Mouse (Mus musculus) left cerebral cortex, adult 11 months (tissue): Measurements from ENCODE around the gene Irx5.

Experiments
- DNase-seq: peaks from one replicate; pipeline ENCODE4 v3.0.0; 2022; ENCODE audit warnings: low spot score

Irx5 gene

GRCm38 (mm10) chr8:92360083-92360861 is 2.8 kb downstream of the Irx5 start:
- DNase-seq = no peak

GRCm38 (mm10) chr8:92361546-92362351 is 4.3 kb downstream of the Irx5 start:
- no peak for DNase-seq

GRCm38 (mm10) chr8:92362396-92363115 is 5.1 kb downstream of the Irx5 start:
- DNase-seq = no peak

GRCm38 (mm10) chr8:92363217-92364147 is 6.1 kb downstream of the Irx5 start:
- no peak for DNase-seq

- DNase-seq = no peak
Observed at GRCm38 (mm10) chr8:92364148-92364775, 6.8 kb downstream of the Irx5 start.

GRCm38 (mm10) chr8:92364776-92365240 is 7.4 kb downstream of the Irx5 start:
- no peak for DNase-seq

GRCm38 (mm10) chr8:92365241-92365943 is 8.0 kb downstream of the Irx5 start:
- DNase-seq = no peak

- DNase-seq = no peak
Observed at GRCm38 (mm10) chr8:92365944-92366735, 8.7 kb downstream of the Irx5 start.

- DNase-seq = no peak
Observed at GRCm38 (mm10) chr8:92366736-92367267, 9.4 kb downstream of the Irx5 start.

GRCm38 (mm10) chr8:92379524-92379923 is 22.1 kb downstream of the Irx5 start:
- no peak for DNase-seq

GRCm38 (mm10) chr8:92380571-92380970 is 23.1 kb downstream of the Irx5 start:
- no peak for DNase-seq

GRCm38 (mm10) chr8:92387893-92388292 is 30.5 kb downstream of the Irx5 start:
- DNase-seq = no peak

- DNase-seq = no peak
Observed at GRCm38 (mm10) chr8:92404218-92404617, 46.8 kb downstream of the Irx5 start.

GRCm38 (mm10) chr8:92408092-92408491 is 50.7 kb downstream of the Irx5 start:
- no peak for DNase-seq

GRCm38 (mm10) chr8:92413583-92413982 is 56.2 kb downstream of the Irx5 start:
- no peak for DNase-seq

- DNase-seq = no peak
Observed at GRCm38 (mm10) chr8:92420666-92421065, 63.2 kb downstream of the Irx5 start.
